Mouse (Mus musculus): ENCODE measurements around the gene Lum. TPM values are rescaled to one million over a fixed set of nuclear protein-coding genes. Genes with fewer than 3 reads are reported as not detected.

Gene Lum
- polyA plus RNA-seq (2012; fragmentation: generic; extraction: Trizol) = 10 to 100 TPM in 1 of 2 experiments, not detected in 1; 10.2 TPM

DNA sequence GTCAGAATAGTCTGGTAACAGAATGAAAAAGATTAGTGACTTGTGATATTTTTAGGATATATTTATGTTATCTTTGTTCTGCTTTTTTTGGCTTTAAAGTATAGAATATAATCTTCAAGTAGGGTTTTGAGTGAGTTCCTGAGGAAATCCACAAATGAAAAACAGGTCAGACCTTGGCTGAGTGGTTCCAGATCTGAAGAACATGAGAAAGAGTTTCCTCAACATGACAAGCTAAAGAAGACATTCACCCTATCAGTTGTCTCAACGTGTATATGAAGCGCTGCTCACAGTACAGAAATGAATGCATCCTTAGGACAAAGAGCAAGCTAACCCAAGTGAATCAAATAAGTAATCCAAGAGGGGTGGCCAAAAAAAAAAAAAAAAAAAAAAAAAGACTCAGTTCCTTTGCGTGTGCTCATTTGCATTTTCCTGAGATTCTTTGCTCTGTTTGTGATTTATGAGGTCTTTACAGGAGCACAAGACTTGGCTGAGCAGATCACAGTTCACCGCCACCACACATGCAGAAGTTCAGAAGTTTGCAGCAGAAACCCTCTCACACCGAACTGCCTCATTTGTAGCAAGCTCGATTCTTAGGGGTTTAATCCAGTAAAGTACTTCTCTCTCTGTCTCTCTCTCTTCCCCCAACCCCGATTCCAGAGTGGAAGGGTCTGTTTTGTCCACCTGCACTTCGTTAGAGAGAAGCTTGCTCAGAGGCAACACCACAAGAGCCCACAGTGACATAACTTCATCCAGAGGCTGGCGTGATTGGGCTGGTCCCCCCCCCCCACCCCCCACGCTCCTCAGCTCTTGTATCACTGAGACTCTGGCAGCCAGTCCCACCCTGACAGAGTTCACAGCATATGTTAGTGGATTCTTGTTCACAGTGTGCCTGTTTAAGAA, at the start of gene Lum:
Gene Lum (plus strand): TSS at position 172 of the 900 bp plus-strand sequence.

DNA sequence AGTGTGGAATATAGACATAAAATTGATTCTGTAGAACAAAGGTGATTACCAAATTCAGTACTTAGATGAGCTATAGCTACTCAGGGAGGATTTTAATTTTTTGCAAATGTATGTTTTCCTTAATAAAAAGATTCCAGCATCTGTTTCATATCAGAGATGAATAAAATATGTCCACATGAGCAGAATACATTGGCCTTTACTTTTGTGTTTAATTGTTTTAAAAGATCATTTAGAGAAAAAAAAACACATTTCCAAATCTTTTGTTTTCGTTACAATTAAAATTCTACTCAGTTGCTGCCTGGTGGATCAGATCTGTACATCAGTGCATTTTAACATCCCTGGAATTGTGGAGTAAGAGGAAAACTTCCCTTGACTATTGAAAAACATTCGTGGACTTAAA, 41.7 kb downstream of the Lum start, which contains the start of gene Kera:
Gene Kera (plus strand): TSS at position 301 of the 400 bp plus-strand sequence.

Other genes with a start within 250 kb of the Lum start
- gene Dcn, start 85.5 kb upstream of the Lum start, polyA plus RNA-seq (2012; fragmentation: generic; extraction: Trizol) = 100 to 1,000 TPM in 1 of 2 experiments, under 1 TPM in 1; 0.71 to 165 TPM
- gene Kera, start 41.8 kb downstream of the Lum start, polyA plus RNA-seq (2012; fragmentation: generic; extraction: Trizol) = 1 to 10 TPM in 1 of 2 experiments, not detected in 1; 1.9 TPM
- 1 to 10 TPM in 1 of 2 experiments, not detected in 1; 1.2 TPM for gene Epyc, start 78.9 kb downstream of the Lum start, polyA plus RNA-seq (2012; fragmentation: generic; extraction: Trizol)
- gene Ccer1, start 127.9 kb downstream of the Lum start, polyA plus RNA-seq (2012; fragmentation: generic; extraction: Trizol) = not detected
- not detected for gene C030005K15Rik, start 161.6 kb downstream of the Lum start, polyA plus RNA-seq (2012; fragmentation: generic; extraction: Trizol)

Data from C3H10T1/2 (cell line).